Mouse (Mus musculus): ENCODE data around the gene Lrrc75a. TPM values are rescaled to one million over a fixed set of nuclear protein-coding genes. Genes with fewer than 3 reads are reported as not detected.

The Lrrc75a gene
- polyA plus RNA-seq, 1 experiment from 2014 or later: 10.8 TPM

- peak; percentile 57 for DNase-seq (ENCODE audit: low spot score)
- 0 out of 2 replicates have a peak, but pooled peaks cover 8% of the 10 kb centered on the region for H3K36me3 ChIP-seq
- peaks cover 54% of the 10 kb centered on the region for H3K4me1 ChIP-seq
- no peaks in the 10 kb centered on the region for H3K27me3 ChIP-seq (ENCODE audit: low read depth, poor library complexity, severe bottlenecking)
- 2% methylated on average over 9 of the region's 9 CpGs for WGBS
- peak overlapping the region; percentile 85 for H3K27ac ChIP-seq (replicated peaks)
- H3K4me3 ChIP-seq: peak overlapping the region; percentile 45
- no peaks in the 10 kb centered on the region for H3K9me3 ChIP-seq (replicated peaks)
Observed at GRCm38 (mm10) chr11:62629352-62630224, 18.7 kb downstream of the Lrrc75a start.

- H3K36me3 ChIP-seq: peaks cover 16% of the 10 kb centered on the region; the same call in 1 of the 2 replicates
- no peaks in the 10 kb centered on the region for H3K9me3 ChIP-seq (replicated peaks)
- no peak overlapping the region for H3K4me3 ChIP-seq
- 72% methylated on average over 10 of the region's 10 CpGs for WGBS
- DNase-seq (ENCODE audit: low spot score): no peak
- no peaks in the 10 kb centered on the region for H3K27me3 ChIP-seq (ENCODE audit: low read depth, poor library complexity, severe bottlenecking)
- H3K27ac ChIP-seq (replicated peaks): peak overlapping the region; percentile 55
- H3K4me1 ChIP-seq: peaks cover 48% of the 10 kb centered on the region
Observed at GRCm38 (mm10) chr11:62624341-62625291, 23.7 kb downstream of the Lrrc75a start.

DNA sequence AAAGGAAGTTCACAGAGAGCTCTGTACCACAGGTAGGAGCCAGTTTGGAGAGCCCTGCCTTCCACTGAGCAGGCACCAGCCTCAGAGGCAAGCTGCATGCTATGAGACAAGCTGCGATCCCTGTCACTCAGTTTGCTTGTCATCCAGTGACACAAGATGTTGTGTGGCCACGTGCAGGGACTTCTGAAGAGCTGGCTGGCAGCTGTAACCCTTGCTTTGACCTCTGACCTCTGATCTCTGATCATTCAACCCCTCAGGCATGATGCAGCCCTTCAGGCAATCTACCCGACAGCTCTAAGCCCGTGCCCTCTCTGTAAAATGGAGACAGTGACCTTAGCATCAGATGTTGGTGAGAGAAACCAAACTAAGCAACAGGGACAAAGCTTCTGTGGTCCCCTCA lies 25.5 kb downstream of the Lrrc75a start:
- no peak for DNase-seq (ENCODE audit: low spot score)
- Histone ChIP-seq H3K4me1 (peaks cover 31% of the 10 kb centered on the region), H3K36me3 (peaks cover 33% of the 10 kb centered on the region), H3K27me3 (ENCODE audit: low read depth, poor library complexity, severe bottlenecking) (no peaks in the 10 kb centered on the region), H3K9me3 (replicated peaks) (no peaks in the 10 kb centered on the region), H3K4me3 (no peak overlapping the region), H3K27ac (replicated peaks) (peak overlapping the region; percentile 49; the same call in 1 of the 2 replicates)
- 28% methylated on average over 4 of the region's 4 CpGs for WGBS

DNA sequence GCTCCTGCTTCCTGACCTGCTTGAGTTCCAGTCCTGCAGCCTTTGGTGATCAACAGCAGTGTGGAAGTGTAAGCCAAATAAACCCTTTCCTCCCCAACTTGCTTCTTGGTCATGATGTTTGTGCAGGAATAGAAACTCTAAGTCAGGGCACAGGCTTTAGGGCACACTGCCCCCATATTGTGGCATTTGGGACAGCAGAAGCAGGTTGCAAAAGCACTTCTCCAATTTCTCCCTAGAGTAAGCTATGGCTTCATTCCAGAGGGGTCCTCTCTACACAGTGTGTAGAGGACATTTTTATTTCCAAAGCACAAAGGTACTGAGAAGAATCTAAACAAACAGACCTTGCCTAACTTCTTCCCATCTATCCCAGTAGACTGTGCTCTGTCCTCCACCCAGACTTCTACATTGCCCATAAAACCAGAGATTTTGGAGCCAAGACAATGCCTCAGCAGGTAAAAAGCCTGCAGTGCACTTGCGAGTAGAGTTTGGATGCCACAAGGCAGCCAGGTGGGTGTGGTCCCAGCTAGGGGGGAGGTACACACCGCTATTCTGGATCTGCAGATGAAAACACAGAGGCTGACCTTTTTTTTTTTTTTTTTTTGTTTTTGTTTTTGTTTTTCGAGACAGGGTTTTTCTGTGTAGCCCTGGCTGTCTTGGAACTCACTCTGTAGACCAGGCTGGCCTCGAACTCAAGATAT lies 26.6 kb downstream of the Lrrc75a start:
- Histone ChIP-seq H3K27me3 (ENCODE audit: low read depth, poor library complexity, severe bottlenecking) (no peaks in the 10 kb centered on the region), H3K4me3 (no peak overlapping the region), H3K4me1 (peaks cover 27% of the 10 kb centered on the region), H3K9me3 (replicated peaks) (no peaks in the 10 kb centered on the region), H3K36me3 (peaks cover 38% of the 10 kb centered on the region), H3K27ac (replicated peaks) (no peak overlapping the region)
- DNase-seq (ENCODE audit: low spot score): no peak
- 82% methylated on average over 4 of the region's 4 CpGs for WGBS

DNA sequence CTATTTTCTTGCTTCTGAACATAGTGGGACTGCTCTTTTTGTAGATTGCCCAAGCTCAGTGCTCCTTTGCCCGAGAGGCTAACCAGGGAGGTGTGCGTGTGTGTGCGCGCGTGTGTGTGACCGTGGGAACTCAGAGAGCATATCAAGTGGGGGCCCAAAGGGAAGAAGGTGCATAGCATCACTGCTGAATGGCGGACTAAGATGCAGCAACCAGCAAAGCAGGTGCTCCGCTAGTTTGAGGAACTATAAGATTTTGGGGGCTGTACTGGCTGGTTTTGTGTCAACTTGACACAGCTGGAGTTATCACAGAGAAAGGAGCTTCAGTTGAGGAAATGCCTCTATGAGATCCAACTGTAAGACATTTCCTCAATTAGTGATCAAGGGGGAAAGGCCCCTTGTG lies 27.2 kb downstream of the Lrrc75a start:
- 96% methylated on average over 8 of the region's 8 CpGs for WGBS

GRCm38 (mm10) chr11:62615456-62615855 lies 32.9 kb downstream of the Lrrc75a start:
- Histone ChIP-seq H3K9me3 (replicated peaks) (no peaks in the 10 kb centered on the region), H3K4me1 (peaks cover 33% of the 10 kb centered on the region), H3K27me3 (ENCODE audit: low read depth, poor library complexity, severe bottlenecking) (no peaks in the 10 kb centered on the region), H3K27ac (replicated peaks) (no peak overlapping the region), H3K4me3 (no peak overlapping the region), H3K36me3 (peaks cover 52% of the 10 kb centered on the region)
- WGBS: 90% methylated on average over 4 of the region's 4 CpGs
- DNase-seq (ENCODE audit: low spot score): no peak

More for the DNA sequence above, 27.2 kb downstream of the Lrrc75a start:
- peaks cover 40% of the 10 kb centered on the region for H3K36me3 ChIP-seq
- peaks cover 27% of the 10 kb centered on the region for H3K4me1 ChIP-seq
- no peaks in the 10 kb centered on the region for H3K9me3 ChIP-seq (replicated peaks)
- DNase-seq (ENCODE audit: low spot score): no peak
- no peak overlapping the region for H3K4me3 ChIP-seq
- H3K27ac ChIP-seq (replicated peaks): no peak overlapping the region
- no peaks in the 10 kb centered on the region for H3K27me3 ChIP-seq (ENCODE audit: low read depth, poor library complexity, severe bottlenecking)

GRCm38 (mm10) chr11:62614876-62615410 lies 33.4 kb downstream of the Lrrc75a start:
- Histone ChIP-seq H3K36me3 (peaks cover 53% of the 10 kb centered on the region), H3K27ac (replicated peaks) (peak overlapping the region; percentile 90), H3K9me3 (replicated peaks) (no peaks in the 10 kb centered on the region), H3K4me1 (peaks cover 33% of the 10 kb centered on the region), H3K27me3 (ENCODE audit: low read depth, poor library complexity, severe bottlenecking) (no peaks in the 10 kb centered on the region), H3K4me3 (no peak overlapping the region)
- DNase-seq (ENCODE audit: low spot score): no peak
- 84% methylated on average over 8 of the region's 8 CpGs for WGBS

GRCm38 (mm10) chr11:62613657-62614365 lies 34.5 kb downstream of the Lrrc75a start:
- peak; percentile 97 for DNase-seq (ENCODE audit: low spot score)
- Histone ChIP-seq H3K9me3 (replicated peaks) (no peaks in the 10 kb centered on the region), H3K27me3 (ENCODE audit: low read depth, poor library complexity, severe bottlenecking) (no peaks in the 10 kb centered on the region), H3K4me3 (peak overlapping the region; percentile 44), H3K4me1 (peaks cover 33% of the 10 kb centered on the region), H3K36me3 (peaks cover 53% of the 10 kb centered on the region), H3K27ac (replicated peaks) (peak overlapping the region; percentile 90)
- 11% methylated on average over 19 of the region's 19 CpGs for WGBS

DNA sequence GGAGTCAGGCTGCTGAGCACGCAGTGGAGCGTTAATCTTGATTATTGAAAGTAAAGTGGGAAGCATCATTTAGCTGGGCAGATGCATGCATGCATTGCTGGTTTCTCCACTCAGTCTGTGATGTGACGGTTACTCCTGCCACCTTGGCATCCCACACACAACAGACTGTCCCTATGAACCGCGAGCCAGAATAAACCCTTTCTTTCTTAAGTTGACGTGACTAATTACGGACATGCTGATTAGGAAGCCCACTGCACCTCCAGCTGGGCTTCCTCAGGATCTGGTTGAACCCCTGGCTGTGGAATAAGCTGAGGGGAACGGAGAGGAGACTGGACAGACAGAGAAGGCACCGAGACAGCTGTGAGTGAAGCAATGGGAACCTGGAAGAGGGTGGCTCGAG lies 35.7 kb downstream of the Lrrc75a start:
- DNase-seq (ENCODE audit: low spot score): no peak
- Histone ChIP-seq H3K9me3 (replicated peaks) (no peaks in the 10 kb centered on the region), H3K4me1 (peaks cover 33% of the 10 kb centered on the region), H3K27ac (replicated peaks) (peak overlapping the region; percentile 90), H3K36me3 (peaks cover 55% of the 10 kb centered on the region), H3K27me3 (ENCODE audit: low read depth, poor library complexity, severe bottlenecking) (no peaks in the 10 kb centered on the region), H3K4me3 (no peak overlapping the region)
- WGBS: 79% methylated on average over 10 of the region's 10 CpGs

DNA sequence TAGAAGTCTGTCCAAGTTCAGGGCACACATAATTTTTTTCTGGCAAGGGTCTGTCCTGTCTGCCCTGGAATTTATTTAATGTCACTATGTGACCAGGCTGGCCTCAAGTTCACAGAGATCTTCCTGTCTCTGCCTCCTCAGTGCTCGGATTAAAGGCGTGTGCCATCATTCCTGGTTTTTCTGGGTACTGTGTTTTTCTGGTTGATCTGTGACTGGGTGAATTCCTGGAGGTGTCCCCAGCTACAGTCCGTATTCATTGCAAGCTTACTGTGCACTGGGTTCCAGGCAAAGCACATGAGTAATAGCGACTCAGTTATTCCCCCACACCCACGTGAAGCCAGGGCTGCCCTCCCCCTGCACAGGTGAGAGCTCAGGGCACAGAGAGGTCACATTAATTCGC lies 38.0 kb downstream of the Lrrc75a start:
- no peaks in the 10 kb centered on the region for H3K27me3 ChIP-seq (ENCODE audit: low read depth, poor library complexity, severe bottlenecking)
- H3K4me1 ChIP-seq: peaks cover 47% of the 10 kb centered on the region
- H3K9me3 ChIP-seq (replicated peaks): no peaks in the 10 kb centered on the region
- no peak overlapping the region for H3K4me3 ChIP-seq
- DNase-seq (ENCODE audit: low spot score): no peak
- no peak overlapping the region for H3K27ac ChIP-seq (replicated peaks)
- peaks cover 59% of the 10 kb centered on the region for H3K36me3 ChIP-seq
- WGBS: 88% methylated on average over 6 of the region's 6 CpGs

- Histone ChIP-seq H3K9me3 (replicated peaks) (no peaks in the 10 kb centered on the region), H3K4me1 (peaks cover 49% of the 10 kb centered on the region), H3K36me3 (peaks cover 72% of the 10 kb centered on the region), H3K4me3 (no peak overlapping the region), H3K27me3 (ENCODE audit: low read depth, poor library complexity, severe bottlenecking) (no peaks in the 10 kb centered on the region), H3K27ac (replicated peaks) (no peak overlapping the region)
- 84% methylated on average over 10 of the region's 10 CpGs for WGBS
- DNase-seq (ENCODE audit: low spot score): no peak
Observed at GRCm38 (mm10) chr11:62608826-62609675, 39.3 kb downstream of the Lrrc75a start.
